Mouse (Mus musculus): ENCODE results near the gene Emc8. TPM values are rescaled to one million over a fixed set of nuclear protein-coding genes. Genes with fewer than 3 reads are reported as not detected.

Emc8 gene
- polyA plus RNA-seq, 1 experiment from 2014 or later, result 254 TPM

- Histone ChIP-seq H3K4me3 (ENCODE audit: low read depth, low read length) (no peak overlapping the region), H3K9me3 (ENCODE audit: control insufficient read depth, low read depth, low read length) (no peaks in the 10 kb centered on the region), H3K36me3 (ENCODE audit: control insufficient read depth, insufficient read depth, low read length) (no peaks in the 10 kb centered on the region), H3K27ac (ENCODE audit: low read length) (no peak overlapping the region), H3K27me3 (ENCODE audit: control insufficient read depth, insufficient read depth, low read length) (no peaks in the 10 kb centered on the region), H3K4me2 (replicated peaks; ENCODE audit: low read depth, low read length) (no peak overlapping the region), H3K9ac (replicated peaks; ENCODE audit: low read depth, low read length) (no peak overlapping the region), H3K4me1 (ENCODE audit: control insufficient read depth, insufficient read depth, low read length) (no peaks in the 10 kb centered on the region)
- WGBS, result 76% methylated on average over 10 of the region's 10 CpGs
- ATAC-seq (ENCODE audit: insufficient number of reproducible peaks, insufficient read depth, low FRiP score, low read depth), result no peak
Observed at GRCm38 (mm10) chr8:120642031-120642662, 26.2 kb downstream of the Emc8 start.

DNA sequence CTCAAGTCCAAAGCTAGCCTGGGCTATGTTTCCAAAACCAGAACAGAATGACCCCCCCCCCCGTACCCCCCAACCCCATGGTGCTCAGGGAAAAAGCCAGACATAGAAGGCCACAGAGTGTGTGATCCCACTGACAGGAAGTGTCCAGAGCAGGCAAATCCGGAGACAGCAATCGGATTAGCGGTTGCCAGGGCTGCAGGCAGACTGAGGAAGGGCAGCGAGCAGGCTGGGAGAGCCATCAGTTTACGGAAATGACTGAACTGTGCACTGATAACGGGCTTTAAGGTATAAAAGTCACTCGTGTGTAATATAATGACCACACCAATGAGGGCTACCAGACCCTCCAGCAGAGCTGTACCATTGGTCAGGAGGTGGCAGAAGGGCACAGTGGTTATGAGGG lies 27.1 kb downstream of the Emc8 start:
- no peak overlapping the region for H3K4me3 ChIP-seq (ENCODE audit: low read depth, low read length)
- H3K4me2 ChIP-seq (replicated peaks; ENCODE audit: low read depth, low read length), result no peak overlapping the region
- no peaks in the 10 kb centered on the region for H3K4me1 ChIP-seq (ENCODE audit: control insufficient read depth, insufficient read depth, low read length)
- H3K27me3 ChIP-seq (ENCODE audit: control insufficient read depth, insufficient read depth, low read length), result no peaks in the 10 kb centered on the region
- H3K9ac ChIP-seq (replicated peaks; ENCODE audit: low read depth, low read length), result no peak overlapping the region
- no peak overlapping the region for H3K27ac ChIP-seq (ENCODE audit: low read length)
- WGBS, result 21% methylated on average over 8 of the region's 8 CpGs
- no peak for ATAC-seq (ENCODE audit: insufficient number of reproducible peaks, insufficient read depth, low FRiP score, low read depth)
- H3K36me3 ChIP-seq (ENCODE audit: control insufficient read depth, insufficient read depth, low read length), result no peaks in the 10 kb centered on the region
- no peaks in the 10 kb centered on the region for H3K9me3 ChIP-seq (ENCODE audit: control insufficient read depth, low read depth, low read length)

- Histone ChIP-seq H3K4me1 (ENCODE audit: control insufficient read depth, insufficient read depth, low read length) (0 out of 2 replicates have a peak, but pooled peaks cover 9% of the 10 kb centered on the region), H3K27ac (ENCODE audit: low read length) (no peak overlapping the region), H3K9ac (replicated peaks; ENCODE audit: low read depth, low read length) (peak overlapping the region; percentile 61), H3K27me3 (ENCODE audit: control insufficient read depth, insufficient read depth, low read length) (peaks cover 3% of the 10 kb centered on the region; the same call in 1 of the 2 replicates), H3K9me3 (ENCODE audit: control insufficient read depth, low read depth, low read length) (no peaks in the 10 kb centered on the region), H3K4me3 (ENCODE audit: low read depth, low read length) (peak overlapping the region; percentile 61), H3K36me3 (ENCODE audit: control insufficient read depth, insufficient read depth, low read length) (no peaks in the 10 kb centered on the region), H3K4me2 (replicated peaks; ENCODE audit: low read depth, low read length) (peak overlapping the region; percentile 100)
- WGBS, result 1% methylated on average over 39 of the region's 42 CpGs
- peak; percentile 73 for ATAC-seq (ENCODE audit: insufficient number of reproducible peaks, insufficient read depth, low FRiP score, low read depth)
Observed at GRCm38 (mm10) chr8:120634329-120634839, 34.0 kb downstream of the Emc8 start.

DNA sequence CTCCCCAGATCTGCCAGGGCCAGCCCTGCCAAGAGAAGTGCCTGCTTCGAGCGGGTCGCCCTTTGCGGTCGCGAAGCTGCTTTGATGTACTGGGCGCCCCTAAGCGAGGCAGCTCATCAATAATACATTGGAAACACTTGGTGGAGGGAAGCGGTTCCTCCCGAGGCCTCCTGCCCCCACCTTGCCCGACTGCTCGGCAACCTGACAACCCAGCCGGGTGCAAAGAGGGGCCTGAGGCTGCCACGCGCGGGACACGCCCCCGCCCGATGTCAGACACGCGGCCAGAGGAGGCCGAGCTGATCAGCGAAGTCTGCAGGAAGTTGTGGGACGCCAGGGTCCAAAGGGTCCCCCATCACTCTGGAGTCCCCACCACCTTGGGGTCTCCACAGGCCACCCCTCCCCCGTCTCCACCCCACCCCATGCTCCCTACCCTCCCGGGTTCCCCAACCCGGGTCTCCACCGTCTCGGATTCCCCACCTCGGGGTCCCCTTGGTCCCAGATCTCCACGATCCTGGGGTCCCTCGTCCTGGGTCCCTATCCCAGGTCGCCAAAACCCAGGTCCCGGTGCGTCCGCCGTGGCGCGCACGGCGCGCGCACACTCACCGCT lies 34.6 kb downstream of the Emc8 start:
- Histone ChIP-seq H3K4me2 (replicated peaks; ENCODE audit: low read depth, low read length) (peak overlapping the region; percentile 100), H3K4me3 (ENCODE audit: low read depth, low read length) (peak overlapping the region; percentile 61), H3K36me3 (ENCODE audit: control insufficient read depth, insufficient read depth, low read length) (no peaks in the 10 kb centered on the region), H3K4me1 (ENCODE audit: control insufficient read depth, insufficient read depth, low read length) (0 out of 2 replicates have a peak, but pooled peaks cover 9% of the 10 kb centered on the region), H3K9ac (replicated peaks; ENCODE audit: low read depth, low read length) (peak overlapping the region; percentile 61), H3K9me3 (ENCODE audit: control insufficient read depth, low read depth, low read length) (no peaks in the 10 kb centered on the region), H3K27ac (ENCODE audit: low read length) (no peak overlapping the region), H3K27me3 (ENCODE audit: control insufficient read depth, insufficient read depth, low read length) (peaks cover 3% of the 10 kb centered on the region; the same call in 1 of the 2 replicates)
- whole genome bisulfite sequencing, result 2% methylated on average over 43 of the region's 44 CpGs
- ATAC-seq (ENCODE audit: insufficient number of reproducible peaks, insufficient read depth, low FRiP score, low read depth), result peak; percentile 21; the same call in 1 of the 2 replicates

DNA sequence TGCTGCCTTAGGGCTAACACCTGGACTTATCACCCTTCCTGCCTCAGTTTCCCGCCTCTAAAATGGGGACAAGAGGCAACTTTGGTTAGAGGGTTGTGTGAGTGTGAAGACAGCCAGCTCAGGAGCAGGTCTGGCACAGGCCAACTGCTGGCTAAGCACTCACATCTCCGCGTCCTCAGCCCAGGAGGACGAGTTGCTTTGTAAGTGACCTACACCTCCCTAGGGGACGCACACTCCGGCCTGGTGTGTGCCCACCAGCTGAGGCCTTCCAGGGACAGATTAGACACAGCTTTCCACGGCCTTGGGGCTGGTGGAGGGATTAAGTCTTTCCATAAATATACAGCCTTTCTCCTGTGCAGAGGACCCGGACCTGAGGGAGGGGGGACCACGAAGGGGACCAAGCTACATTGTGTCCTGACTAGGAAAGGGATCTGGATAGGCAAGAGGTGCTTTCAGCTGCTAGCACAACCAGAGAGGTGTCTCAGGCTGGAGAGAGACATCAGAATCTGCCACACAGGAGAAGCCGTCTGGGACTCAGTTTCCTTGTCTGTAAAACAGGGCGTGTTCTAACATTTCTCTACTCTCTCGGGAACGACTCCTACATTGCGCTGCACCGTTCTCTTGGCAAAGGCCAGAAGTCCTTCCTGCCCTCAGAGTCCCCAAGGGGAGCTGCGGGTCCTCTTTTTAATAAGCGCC lies 35.3 kb downstream of the Emc8 start:
- Histone ChIP-seq H3K27ac (ENCODE audit: low read length) (no peak overlapping the region), H3K36me3 (ENCODE audit: control insufficient read depth, insufficient read depth, low read length) (no peaks in the 10 kb centered on the region), H3K9ac (replicated peaks; ENCODE audit: low read depth, low read length) (no peak overlapping the region), H3K4me1 (ENCODE audit: control insufficient read depth, insufficient read depth, low read length) (0 out of 2 replicates have a peak, but pooled peaks cover 9% of the 10 kb centered on the region), H3K27me3 (ENCODE audit: control insufficient read depth, insufficient read depth, low read length) (peaks cover 3% of the 10 kb centered on the region; the same call in 1 of the 2 replicates), H3K9me3 (ENCODE audit: control insufficient read depth, low read depth, low read length) (no peaks in the 10 kb centered on the region), H3K4me3 (ENCODE audit: low read depth, low read length) (peak overlapping the region; percentile 61; the same call in 1 of the 2 replicates), H3K4me2 (replicated peaks; ENCODE audit: low read depth, low read length) (peak overlapping the region; percentile 100)
- whole genome bisulfite sequencing, result 38% methylated on average over 17 of the region's 17 CpGs
- ATAC-seq (ENCODE audit: insufficient number of reproducible peaks, insufficient read depth, low FRiP score, low read depth), result no peak

- no peak for ATAC-seq (ENCODE audit: insufficient number of reproducible peaks, insufficient read depth, low FRiP score, low read depth)
- H3K4me1 ChIP-seq (ENCODE audit: control insufficient read depth, insufficient read depth, low read length), result 0 out of 2 replicates have a peak, but pooled peaks cover 9% of the 10 kb centered on the region
- no peak overlapping the region for H3K9ac ChIP-seq (replicated peaks; ENCODE audit: low read depth, low read length)
- no peak overlapping the region for H3K4me3 ChIP-seq (ENCODE audit: low read depth, low read length)
- H3K36me3 ChIP-seq (ENCODE audit: control insufficient read depth, insufficient read depth, low read length), result no peaks in the 10 kb centered on the region
- 82% methylated on average over 21 of the region's 21 CpGs for WGBS
- H3K4me2 ChIP-seq (replicated peaks; ENCODE audit: low read depth, low read length), result no peak overlapping the region
- peaks cover 3% of the 10 kb centered on the region; the same call in 1 of the 2 replicates for H3K27me3 ChIP-seq (ENCODE audit: control insufficient read depth, insufficient read depth, low read length)
- H3K27ac ChIP-seq (ENCODE audit: low read length), result no peak overlapping the region
- H3K9me3 ChIP-seq (ENCODE audit: control insufficient read depth, low read depth, low read length), result no peaks in the 10 kb centered on the region
Observed at GRCm38 (mm10) chr8:120631441-120632375, 36.7 kb downstream of the Emc8 start.

DNA sequence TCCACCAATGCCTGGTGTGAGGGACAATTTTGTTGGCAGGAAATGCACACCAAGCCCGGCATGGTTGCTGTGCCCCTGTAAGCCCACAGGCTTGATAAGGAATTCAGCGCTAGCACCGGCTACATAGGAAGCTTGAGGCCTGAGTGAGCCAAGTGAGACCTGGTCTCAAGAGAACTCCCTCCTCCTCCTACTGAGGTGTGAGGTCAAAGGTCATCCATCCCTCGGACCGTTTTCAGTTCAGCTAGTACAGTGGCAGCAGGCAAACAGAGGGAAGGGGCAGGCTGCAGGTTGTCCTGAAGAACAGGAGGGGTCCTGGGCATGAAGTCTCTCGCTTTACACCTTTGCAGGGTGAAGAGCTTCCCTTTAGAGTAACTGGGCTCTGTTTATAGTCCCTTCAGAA lies 37.5 kb downstream of the Emc8 start:
- Histone ChIP-seq H3K9ac (replicated peaks; ENCODE audit: low read depth, low read length) (no peak overlapping the region), H3K4me2 (replicated peaks; ENCODE audit: low read depth, low read length) (no peak overlapping the region), H3K4me3 (ENCODE audit: low read depth, low read length) (no peak overlapping the region), H3K27ac (ENCODE audit: low read length) (no peak overlapping the region), H3K36me3 (ENCODE audit: control insufficient read depth, insufficient read depth, low read length) (no peaks in the 10 kb centered on the region), H3K27me3 (ENCODE audit: control insufficient read depth, insufficient read depth, low read length) (peaks cover 3% of the 10 kb centered on the region; the same call in 1 of the 2 replicates), H3K9me3 (ENCODE audit: control insufficient read depth, low read depth, low read length) (no peaks in the 10 kb centered on the region), H3K4me1 (ENCODE audit: control insufficient read depth, insufficient read depth, low read length) (0 out of 2 replicates have a peak, but pooled peaks cover 9% of the 10 kb centered on the region)
- 46% methylated on average over 6 of the region's 6 CpGs for WGBS
- no peak for ATAC-seq (ENCODE audit: insufficient number of reproducible peaks, insufficient read depth, low FRiP score, low read depth)

Data from stomach, embryonic 14.5 days (tissue).